Mouse (Mus musculus): ENCODE measurements around the gene Xxylt1.

GRCm38 (mm10) chr16:30959692-30960091 lies 121.5 kb downstream of the Xxylt1 start:
- TF ChIP-seq POLR2A (IDR thresholded peaks at IDR 0.05; ENCODE audit: control insufficient read depth in 1 of 2, insufficient read depth in 1 of 2, low read depth in 1 of 2, low read length in 2 of 2, poor library complexity in 1 of 2) (no peak), USF1 (IDR thresholded peaks at IDR 0.05; ENCODE audit: low read depth, low read length) (no peak), TCF12 (IDR thresholded peaks at IDR 0.05; ENCODE audit: low read depth, low read length) (no peak), GATA1 (IDR thresholded peaks at IDR 0.05; ENCODE audit: low read depth, low read length) (no peak), TBP (IDR thresholded peaks at IDR 0.05; ENCODE audit: low read depth, low read length) (no peak), E2F4 (IDR thresholded peaks at IDR 0.05; ENCODE audit: borderline replicate concordance, low read depth, low read length) (no peak), CTCF (IDR thresholded peaks at IDR 0.05 in 2 of 3, conservative IDR thresholded peaks at IDR 0.05 in 1 of 3; ENCODE audit: control insufficient read depth in 1 of 3, insufficient read depth in 1 of 3, low read depth in 2 of 3, low read length in 3 of 3, poor library complexity in 1 of 3, severe bottlenecking in 1 of 3) (no peak), EP300 (IDR thresholded peaks at IDR 0.05; ENCODE audit: low read depth in 1 of 2, low read length in 2 of 2) (no peak), UBTF (IDR thresholded peaks at IDR 0.05; ENCODE audit: borderline replicate concordance, insufficient read depth, low read depth, low read length) (no peak), ZKSCAN1 (IDR thresholded peaks at IDR 0.05; ENCODE audit: low read depth, low read length) (no peak), GABPA (IDR thresholded peaks at IDR 0.05; ENCODE audit: low read depth, low read length) (no peak), RAD21 (IDR thresholded peaks at IDR 0.05; ENCODE audit: low read depth, low read length) (no peak), KAT2A (conservative IDR thresholded peaks at IDR 0.05; ENCODE audit: low read depth, low read length) (no peak)

All from MEL (cell line).